Mouse (Mus musculus) monocyte, adult 5-6 weeks (primary cell): ENCODE results near the gene Rab12. TPM values are rescaled to one million over a fixed set of nuclear protein-coding genes. Genes with fewer than 3 reads are reported as not detected.

Source experiments
- ATAC-seq: fragments of 153-309, 156-312 bp; replicated peaks from 2 replicates; pipeline ENCODE4 v1.8.0; 2017; ENCODE audit warnings: mild to moderate bottlenecking; ENCODE audit not compliant: low TSS enrichment, insufficient number of reproducible peaks, severe bottlenecking, poor library complexity, low FRiP score
- total RNA-seq: library from RNA; stranded (forward); fragments of 200-1000, 200-491, 200-594 nt; gene quantifications from 3 replicates; pipeline ENCODE4 v1.2.3, GENCODE M21; 2017

The Rab12 gene
- total RNA-seq, 1 experiment from 2014 or later, result 41.3 TPM

DNA sequence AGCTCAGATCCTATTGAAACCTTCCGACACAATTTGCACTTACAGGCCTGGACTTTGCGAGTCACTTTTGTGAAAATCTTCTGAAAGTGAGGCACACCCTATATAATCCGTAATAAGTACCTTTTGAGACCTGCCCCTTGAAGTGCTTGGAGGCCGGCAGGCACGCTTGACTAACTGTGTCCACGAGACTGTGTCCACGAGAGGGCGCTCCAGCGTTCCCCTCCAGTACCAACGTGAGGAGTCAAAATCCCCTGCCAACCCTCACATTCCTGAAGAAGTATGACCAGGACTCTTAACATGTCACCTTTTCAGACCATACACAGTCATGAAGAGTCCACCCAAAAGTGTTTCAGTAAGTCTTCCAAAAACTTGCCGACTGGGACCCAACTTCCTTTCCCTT is 68.4 kb downstream of the Rab12 start:
- ATAC-seq, result no peak

- ATAC-seq, result no peak
Measured at GRCm38 (mm10) chr17:66450526-66451070, 68.9 kb downstream of the Rab12 start.

DNA sequence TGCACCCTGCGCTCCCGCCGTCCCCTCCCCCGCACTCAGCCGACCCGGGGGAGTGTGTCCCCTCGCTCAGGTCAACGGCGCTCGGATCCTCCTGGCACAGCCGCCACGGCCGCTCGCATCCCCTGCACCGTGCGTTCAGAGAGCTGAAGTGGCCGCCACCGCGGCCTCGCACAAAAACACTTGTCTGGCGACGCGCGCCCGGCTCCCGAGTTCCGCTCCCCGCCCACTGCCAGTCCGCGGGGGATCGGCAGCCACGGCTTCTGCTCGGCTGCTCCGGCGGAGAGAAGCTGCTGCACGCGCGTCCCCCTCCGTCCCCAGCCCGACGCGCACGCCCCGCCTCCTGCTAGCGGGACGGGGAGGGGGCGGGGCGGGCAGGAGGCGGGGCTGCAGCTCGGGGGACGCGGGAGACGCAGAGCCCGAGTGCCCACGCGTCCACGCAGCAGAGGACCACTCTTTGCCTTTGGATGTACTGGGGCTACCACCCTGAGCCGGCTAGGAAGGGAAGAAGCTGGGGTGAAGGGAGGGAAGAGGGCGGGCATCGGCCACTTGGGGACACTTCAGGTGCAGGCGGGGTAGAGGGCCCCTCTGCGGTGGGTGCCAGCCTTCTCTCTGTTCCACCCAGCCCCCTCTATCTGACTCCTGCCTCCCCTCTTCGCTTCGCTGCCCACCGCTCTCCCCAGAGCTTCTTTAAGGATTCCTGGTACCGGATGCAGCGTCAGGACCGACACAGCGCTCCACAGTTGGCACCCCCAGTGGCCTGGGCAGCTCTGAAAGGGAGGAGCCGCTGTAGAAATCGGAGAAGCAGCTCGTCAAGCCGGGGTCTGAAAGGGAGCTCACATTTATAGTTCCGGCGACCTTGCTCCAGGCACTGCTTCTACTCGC is 69.8 kb downstream of the Rab12 start, which contains the start of gene Mtcl1:
Mtcl1 (minus strand) TSS at position 291 of the 882 bp plus-strand sequence.
- no peak for ATAC-seq

DNA sequence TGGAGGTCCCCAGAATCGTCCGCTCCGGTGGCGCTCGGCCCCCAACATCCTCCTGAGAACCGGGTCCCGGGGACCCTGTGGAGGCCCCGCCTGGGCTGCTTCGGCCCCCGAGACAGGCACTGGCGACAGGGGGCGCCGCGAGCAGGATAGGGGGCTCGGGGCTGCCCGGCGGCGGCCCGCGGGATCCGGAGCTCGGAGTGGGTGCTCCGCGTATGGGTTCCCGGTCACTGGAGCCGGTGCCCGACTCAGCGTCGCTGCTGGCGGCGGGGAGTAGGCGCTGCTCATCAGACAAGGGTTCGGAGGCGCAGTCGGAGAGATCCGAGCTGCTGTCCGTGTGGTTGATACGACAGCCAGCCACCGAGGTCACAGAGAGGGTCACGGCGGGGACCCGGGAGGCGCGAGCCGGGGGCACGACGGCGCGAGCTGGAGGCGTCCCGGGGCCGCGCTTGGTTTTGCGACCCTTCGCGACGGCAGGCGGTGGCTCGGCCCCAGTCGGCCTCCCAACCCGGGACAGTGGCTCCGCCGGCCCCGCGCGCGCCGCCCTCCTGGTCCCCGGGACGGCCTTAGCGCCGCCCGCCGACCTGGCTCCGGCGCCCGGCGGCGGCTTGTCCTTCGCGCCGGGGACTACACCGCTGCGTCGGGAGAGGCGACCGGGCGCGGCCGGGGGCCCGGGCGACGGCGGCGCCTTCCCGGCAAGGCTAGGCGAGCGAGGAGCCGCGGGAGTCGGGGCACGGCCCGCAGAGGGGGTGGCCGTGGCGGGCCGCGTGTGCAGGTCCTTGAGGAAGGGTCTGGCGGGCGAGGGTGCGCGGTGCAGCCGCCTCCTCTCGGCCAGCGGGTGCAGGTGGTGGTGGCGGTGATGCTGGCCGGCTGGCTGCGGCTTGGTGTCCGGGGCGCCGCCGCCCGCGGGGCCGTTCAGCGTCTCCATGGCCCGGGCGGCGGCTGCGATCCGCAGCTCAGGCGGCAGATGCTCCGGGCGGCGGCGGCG is 70.8 kb downstream of the Rab12 start:
- no peak for ATAC-seq

DNA sequence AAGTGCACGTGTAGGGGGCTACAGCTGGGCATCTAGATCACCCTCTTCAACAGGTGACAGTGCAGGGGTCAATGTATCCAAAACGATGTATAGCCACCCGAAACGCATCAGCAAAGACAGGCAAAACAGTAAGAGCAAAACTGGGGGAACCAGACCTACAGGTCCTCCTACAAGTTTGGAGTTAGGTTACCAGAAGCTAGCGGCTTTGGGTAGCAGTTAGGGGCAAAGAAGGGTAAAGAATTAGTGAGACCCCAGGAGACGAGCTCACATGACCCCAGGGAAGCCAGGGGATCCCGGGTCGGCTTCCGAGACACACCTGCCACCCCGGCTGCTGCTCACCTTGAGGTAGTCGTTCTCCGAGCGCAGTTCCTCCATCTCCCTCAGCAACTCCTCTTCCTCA is 71.6 kb downstream of the Rab12 start:
- no peak for ATAC-seq

GRCm38 (mm10) chr17:66447007-66447312 is 72.6 kb downstream of the Rab12 start:
- no peak for ATAC-seq

GRCm38 (mm10) chr17:66446196-66447006 is 73.1 kb downstream of the Rab12 start:
- no peak for ATAC-seq

Other genes starting within 250 kb of the Rab12 start
- gene Mtcl1, start 70.0 kb downstream of the Rab12 start, total RNA-seq, result 1.1 TPM in 1 of 3 replicates, not detected in the others
- gene Themis3, start 74.9 kb upstream of the Rab12 start, total RNA-seq, result not detected in 3 replicates